Mouse (Mus musculus) right cerebral cortex, postnatal 25 days (tissue): ENCODE data around the gene Sh3kbp1.

Experiments
- DNase-seq: peaks from one replicate; pipeline ENCODE4 v3.0.0; 2022

Gene Sh3kbp1

GRCm38 (mm10) chrX:159751834-159752233 lies 124.8 kb downstream of the Sh3kbp1 start:
- DNase-seq: peak; percentile 16

GRCm38 (mm10) chrX:159756261-159756660 lies 129.2 kb downstream of the Sh3kbp1 start:
- DNase-seq: no peak

GRCm38 (mm10) chrX:159756901-159757821 lies 130.1 kb downstream of the Sh3kbp1 start:
- no peak for DNase-seq

- no peak for DNase-seq
Measured at GRCm38 (mm10) chrX:159757854-159758540, 130.9 kb downstream of the Sh3kbp1 start.

GRCm38 (mm10) chrX:159763801-159764200 lies 136.7 kb downstream of the Sh3kbp1 start:
- no peak for DNase-seq

GRCm38 (mm10) chrX:159765850-159766249 lies 138.8 kb downstream of the Sh3kbp1 start:
- DNase-seq: no peak

- no peak for DNase-seq
Measured at GRCm38 (mm10) chrX:159769005-159769404, 141.9 kb downstream of the Sh3kbp1 start.

DNA sequence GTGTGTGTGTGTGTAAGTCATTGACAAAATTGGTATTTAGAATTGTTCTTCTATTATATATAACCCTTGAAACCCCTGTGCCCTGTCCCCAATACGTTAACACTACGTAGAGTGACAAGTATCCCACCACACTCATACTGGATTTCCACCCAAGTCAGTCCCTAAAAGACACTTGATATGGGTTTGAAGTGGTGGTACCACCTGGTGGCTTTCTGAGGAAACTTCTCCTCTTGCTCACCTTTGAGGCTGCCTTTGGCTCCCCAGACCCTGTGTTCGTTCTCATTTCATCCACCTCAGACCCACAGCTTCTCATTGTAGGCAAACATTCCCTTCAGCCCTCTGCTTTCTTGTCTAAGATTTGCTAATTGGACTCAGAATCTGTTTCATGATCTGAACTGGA lies 142.7 kb downstream of the Sh3kbp1 start:
- no peak for DNase-seq

DNA sequence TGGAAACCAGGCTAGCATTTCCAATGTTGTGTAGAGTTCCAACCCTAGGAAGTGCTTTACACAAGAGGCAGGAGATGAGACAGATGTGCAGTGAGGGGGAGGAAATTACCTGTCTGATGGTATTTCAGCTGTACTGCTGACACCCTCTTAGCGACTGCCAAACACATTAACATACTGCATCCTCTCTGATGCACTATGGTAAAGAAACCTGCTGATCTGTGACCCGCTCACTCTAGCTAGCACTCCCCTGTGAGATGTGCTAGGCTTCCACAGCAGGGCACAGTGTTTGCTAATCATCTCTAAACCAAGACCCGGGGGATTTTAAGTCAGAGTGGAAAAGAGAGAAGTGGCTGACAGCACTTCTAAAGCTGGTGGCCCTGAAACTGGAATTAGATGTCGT lies 145.1 kb downstream of the Sh3kbp1 start:
- DNase-seq: no peak

- DNase-seq: no peak
Measured at GRCm38 (mm10) chrX:159775042-159775441, 148.0 kb downstream of the Sh3kbp1 start.

GRCm38 (mm10) chrX:159778787-159779186 lies 151.7 kb downstream of the Sh3kbp1 start:
- DNase-seq: no peak

GRCm38 (mm10) chrX:159790516-159790915 lies 163.4 kb downstream of the Sh3kbp1 start:
- DNase-seq: peak; percentile 3

- no peak for DNase-seq
Measured at GRCm38 (mm10) chrX:159795603-159796002, 168.5 kb downstream of the Sh3kbp1 start.

DNA sequence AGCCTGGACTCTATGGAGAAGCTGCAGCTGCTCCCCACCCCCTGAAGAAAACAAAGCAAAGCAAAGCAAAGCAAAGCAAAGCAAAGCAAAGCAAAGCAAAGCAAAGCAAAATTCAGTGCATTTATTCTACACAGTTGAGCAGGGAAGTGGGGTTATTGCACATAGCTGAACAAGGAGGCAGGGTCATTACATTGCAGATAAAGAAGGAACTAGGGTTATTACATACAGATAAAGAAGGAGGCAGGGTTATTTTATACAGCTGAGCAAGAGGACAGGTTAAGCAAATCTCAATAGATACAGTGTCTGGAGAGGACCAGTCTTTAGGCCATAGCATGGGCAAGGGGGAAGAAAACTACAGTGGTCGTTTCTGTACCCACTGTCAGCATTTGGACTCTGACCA lies 177.3 kb downstream of the Sh3kbp1 start:
- DNase-seq: no peak

GRCm38 (mm10) chrX:159809510-159809909 lies 182.4 kb downstream of the Sh3kbp1 start:
- DNase-seq: no peak

DNA sequence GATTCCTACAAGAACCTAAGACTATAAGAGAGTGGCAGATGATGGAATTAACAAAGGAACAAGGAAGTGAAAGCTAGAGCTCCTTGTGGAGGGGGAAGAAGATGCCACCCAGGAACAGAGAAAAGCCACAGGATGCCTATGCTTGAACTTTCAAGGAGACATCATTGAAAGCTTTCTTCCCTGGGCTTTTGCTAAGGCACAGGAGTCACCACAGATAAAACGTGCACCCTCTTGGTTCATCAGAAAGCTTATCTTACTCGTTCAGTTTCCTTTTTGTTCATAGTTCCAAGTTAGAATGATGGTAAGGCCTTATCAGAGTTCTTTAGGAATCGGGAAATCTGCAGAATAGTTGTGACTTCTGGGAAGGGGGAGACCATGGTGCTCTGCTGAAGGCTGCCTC lies 183.4 kb downstream of the Sh3kbp1 start:
- no peak for DNase-seq

GRCm38 (mm10) chrX:159817508-159817907 lies 190.4 kb downstream of the Sh3kbp1 start:
- DNase-seq: no peak

DNA sequence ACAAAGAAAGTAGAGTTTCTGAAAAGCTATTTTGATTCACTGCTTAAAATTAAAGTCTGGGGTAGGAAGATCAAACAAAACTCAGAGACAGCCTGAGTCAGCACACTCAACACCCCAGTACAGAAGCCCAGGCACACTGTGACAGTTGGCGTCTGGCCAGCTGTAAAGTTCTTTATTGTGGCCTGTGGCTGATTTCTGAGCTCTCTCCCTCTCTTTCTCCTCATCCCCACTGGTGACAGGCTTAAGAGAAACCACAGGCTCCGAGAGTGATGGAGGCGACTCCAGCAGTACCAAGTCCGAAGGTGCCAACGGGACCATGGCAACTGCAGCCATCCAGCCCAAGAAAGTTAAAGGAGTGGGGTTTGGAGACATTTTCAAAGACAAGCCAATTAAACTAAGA lies 201.1 kb downstream of the Sh3kbp1 start:
- DNase-seq: no peak

DNA sequence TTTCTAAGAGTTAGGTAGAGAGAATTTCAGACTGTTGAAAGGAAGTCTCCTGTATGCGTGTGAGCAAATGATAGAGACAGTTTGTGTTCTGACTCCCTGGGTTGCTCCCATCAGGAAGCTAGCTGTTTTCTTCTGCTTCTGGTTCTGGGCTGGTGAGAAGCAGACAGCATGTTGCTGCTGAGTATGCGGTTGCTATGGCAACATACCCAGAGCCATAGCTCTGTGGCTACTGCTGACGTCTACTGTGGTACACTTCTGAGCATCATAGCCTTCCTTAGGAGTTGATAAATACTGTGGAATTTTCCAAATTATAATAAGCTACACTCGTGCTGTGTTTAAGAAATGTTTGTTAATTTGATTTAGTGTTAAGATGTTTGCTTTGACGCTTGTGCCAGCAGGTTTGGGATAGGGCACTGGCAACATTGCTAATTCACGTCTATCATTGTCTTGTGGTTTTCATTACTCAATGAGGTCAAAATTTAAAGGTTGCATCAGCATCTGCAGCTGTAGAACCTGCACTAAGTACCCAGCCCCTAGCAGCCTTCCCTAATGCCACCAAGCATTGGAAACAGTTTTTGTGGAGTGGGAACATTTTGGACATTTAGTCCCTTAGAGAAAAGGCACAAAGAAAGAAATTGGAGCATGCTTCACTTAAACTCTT lies 202.2 kb downstream of the Sh3kbp1 start:
- DNase-seq: peak; percentile 17

GRCm38 (mm10) chrX:159831176-159831575 lies 204.1 kb downstream of the Sh3kbp1 start:
- no peak for DNase-seq

DNA sequence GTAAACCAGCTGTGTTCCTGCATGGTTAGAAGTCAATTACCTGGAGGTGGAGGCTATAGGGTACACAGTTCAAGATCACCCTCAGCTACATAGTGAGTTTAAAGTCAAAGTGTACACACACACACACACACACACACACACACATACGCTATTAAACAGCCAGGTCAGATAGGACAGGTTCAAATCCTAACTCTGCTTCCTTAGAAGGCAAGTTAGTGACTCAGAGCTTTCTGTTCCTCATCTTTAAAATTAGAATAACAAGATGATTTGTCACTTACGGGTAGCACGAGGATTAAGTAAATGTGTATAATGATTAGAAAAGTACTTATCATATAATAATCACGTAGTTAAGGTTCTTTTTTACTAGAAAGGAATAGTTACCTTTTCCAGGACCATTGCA lies 208.2 kb downstream of the Sh3kbp1 start:
- DNase-seq: no peak

DNA sequence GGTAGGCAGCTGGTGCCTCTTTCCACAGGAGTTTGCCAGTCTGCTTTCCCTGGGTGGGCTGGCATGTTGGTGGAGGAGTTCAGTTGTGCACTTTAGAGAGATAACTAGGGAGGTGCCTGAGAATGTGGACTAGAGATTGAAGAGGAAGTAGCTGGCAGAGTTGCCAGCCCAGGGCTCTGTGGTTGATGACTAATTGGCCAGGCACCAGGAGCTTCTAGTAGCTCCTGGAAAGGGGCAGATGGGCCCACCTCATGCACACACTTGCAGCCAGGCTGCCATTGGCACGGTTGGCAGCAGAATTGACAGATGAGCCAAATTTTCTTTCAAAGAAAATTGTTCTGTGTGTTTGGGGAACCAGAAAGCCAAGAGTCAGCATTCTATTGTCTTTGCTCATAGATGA lies 210.3 kb downstream of the Sh3kbp1 start:
- peak; percentile 14 for DNase-seq

DNA sequence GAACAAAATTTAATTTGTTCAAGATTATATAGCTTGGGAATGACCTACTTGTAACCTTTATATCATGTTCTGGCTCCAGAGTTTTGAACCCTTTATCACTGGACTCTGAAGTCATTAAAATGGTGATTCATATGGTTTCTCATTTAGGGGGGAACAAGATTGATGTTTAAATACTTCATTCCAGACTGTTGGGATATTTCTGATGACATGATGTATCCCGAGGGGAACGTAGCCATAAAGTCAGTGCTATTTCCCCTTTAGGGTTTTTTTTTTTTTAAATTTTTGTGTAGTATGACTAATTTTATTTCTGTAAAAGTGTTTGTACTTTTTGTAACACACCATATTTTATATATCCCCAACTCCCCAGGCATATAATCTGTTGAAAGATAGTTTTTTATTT lies 212.7 kb downstream of the Sh3kbp1 start:
- no peak for DNase-seq

GRCm38 (mm10) chrX:159840225-159840624 lies 213.2 kb downstream of the Sh3kbp1 start:
- no peak for DNase-seq
